Mouse (Mus musculus) ovary, postnatal 14 days (tissue): ENCODE data around the gene H2afv.
A peak's percentile ranks its signal among the peaks of the same experiment; 100 is the strongest.
"Not testable (repeated sequence)": the region's sequence is repeated elsewhere in the genome, so short reads cannot be mapped to it uniquely, and the experiment has no call there.

Experiments
- DNase-seq: peaks from one replicate; pipeline ENCODE4 v3.0.0; 2022; ENCODE audit warnings: low spot score

H2afv gene

DNA sequence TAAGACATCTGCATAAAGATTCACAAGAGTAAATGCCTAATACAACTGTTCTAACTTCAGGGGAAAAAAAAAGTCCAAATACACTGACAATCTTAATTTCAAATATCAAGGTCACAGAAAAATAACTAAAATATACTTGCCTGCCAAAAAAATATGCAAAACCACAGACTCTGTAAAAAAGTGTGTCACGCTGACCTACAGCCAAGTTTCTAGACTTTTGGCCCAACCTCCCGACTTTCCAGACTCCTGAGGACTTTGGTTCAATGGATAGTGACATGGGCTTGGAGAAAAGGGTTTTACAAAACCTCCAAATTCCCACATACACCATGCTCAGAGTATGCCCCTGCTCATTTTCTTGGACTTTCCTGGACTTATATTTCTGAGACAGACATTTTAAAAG, 24.3 kb upstream of the H2afv start:
- no peak for DNase-seq

DNA sequence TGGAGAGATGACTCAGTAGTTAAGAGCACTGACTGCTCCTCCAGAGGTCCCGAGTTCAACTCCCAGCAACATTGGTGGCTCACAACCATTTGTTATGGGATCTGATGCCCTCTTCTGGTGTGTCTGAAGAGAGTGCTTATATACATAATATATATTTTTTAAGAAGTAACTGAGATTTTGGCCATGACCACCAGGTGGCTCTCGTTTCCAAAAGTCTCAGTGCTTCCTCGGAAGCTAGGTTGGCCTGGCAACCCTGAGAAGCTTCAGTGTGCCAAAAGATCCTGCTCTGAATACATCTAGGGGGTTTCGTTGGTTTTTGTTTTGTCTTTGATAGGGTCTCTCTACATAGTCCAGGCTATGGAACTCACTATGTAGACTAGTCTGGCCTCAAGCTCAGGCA, 20.9 kb upstream of the H2afv start:
- DNase-seq = peak; percentile 46

DNA sequence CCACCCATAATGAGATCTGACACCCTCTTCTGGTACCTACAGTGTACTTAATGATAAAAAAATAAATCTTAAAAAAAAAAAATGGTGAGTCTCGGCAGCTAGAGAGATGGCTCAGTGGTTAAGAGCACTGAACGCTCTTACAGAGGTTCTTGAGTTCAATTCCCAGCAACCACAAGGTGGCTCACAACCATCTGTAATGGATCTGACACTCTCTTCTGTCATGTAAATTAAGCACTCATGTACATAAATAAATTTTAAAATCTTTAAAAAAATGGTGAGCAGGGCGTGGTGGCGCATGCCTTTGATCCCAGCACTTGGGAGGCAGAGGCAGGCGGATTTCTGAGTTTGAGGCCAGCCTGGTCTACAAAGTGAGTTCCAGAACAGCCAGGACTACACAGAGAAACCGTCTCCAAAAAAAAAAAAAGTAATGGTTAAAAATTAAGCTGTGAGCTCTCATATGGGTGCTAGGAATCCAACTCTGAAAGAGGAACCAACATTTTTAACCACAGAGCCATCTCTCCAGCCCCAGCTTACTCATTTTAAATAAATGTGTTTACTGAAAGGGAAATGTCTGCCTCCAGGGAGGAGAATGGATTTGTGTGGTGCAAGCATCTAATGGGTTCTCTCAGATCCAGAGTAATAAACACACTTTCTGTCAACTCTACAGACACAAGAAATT, 19.1 kb upstream of the H2afv start:
- no peak for DNase-seq

DNA sequence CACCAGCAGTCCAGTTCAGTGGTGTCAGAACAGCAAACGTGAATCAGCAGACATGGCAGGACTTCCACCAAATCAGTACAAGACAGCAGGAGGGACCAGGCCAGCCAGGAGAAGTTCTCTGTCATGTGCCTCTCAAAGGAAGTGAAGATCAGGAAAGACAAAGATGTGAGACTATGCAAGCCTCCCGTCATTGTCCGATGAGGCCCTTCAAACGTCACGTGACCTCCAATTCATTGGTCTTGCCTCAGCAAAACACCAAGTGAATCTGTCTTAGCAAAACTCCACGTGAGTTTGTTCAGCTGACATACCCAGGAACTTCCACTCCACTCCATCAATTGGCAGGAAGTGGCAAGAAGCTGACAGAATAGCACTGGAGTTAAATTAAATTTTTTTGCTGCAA, 11.8 kb upstream of the H2afv start:
- no peak for DNase-seq

DNA sequence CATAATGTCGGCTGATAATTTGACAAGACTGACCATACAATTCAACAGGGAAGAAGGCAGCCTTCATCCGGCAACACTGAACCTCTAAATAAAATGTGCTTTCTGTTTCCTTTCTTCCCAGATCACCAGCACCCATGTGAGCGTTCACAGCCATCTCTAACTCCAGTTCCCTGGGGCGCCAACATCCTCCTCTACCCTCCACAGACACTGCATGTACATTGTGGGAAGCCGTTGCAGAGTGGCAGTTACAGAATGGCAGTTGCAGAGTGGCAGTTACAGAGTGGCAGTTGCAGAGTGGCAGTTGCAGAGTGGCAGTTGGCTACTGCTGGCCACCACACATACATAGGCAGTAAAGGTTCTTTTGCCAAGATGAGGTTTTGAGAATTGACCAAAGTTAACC, 3.9 kb upstream of the H2afv start:
- not testable (repeated sequence) for DNase-seq

DNA sequence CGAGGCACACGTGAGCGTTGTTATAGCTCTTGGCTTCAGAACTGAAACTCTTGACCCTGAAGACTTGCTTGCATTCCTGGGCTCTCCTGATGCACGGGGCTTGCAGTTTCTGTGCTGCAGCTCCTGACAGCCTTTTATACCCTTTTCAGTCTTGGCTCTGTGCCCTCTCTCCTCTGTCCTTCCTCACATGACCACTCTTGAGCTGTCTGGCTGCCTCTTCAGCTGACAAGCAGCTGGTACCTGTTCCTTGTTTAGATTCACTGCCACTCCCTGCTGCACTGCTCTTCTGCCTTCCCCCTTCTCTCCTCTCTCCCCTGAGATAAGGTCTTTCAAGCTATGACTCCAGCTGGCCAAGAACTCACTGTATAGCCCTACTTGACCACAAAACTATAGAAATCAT, 3.2 kb upstream of the H2afv start:
- DNase-seq = no peak

DNA sequence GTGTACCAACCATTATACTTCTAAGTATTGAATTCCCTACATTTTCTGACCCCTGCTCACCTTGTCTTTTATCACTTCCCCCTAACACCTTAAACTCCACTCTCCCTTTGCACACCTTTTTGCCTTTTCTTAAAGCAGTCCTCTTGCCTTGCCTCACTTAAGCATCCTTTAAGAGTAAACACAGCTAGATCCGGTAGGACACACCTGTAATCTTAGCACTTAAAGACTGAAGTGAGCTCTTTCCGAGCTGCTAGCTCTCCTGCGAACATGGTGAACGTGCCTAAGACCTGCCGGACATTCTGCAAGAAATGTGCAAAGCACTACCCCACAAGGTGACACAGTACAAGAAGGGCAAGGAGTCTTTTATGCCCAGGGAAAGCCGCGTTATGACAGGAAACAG, 1.7 kb upstream of the H2afv start:
- DNase-seq = no peak

DNA sequence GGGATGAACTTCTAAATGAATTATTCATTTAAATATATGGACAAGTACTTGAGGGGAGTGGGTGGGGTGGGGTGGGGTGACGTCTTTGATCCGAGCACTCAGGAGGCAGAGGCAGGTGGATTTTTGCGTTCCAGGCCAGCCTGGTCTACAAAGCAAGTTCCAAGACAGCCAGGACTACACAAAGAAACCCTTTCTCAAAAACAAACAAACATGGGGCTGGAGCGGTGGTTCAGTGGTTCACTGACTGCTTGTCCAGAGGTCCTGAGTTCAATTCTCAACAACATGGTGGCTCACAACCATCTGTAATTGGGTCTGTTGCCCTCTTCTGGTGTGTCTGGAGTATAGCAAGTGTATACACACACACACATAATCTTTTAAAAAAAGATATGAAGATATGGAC, 1.2 kb upstream of the H2afv start:
- no peak for DNase-seq

DNA sequence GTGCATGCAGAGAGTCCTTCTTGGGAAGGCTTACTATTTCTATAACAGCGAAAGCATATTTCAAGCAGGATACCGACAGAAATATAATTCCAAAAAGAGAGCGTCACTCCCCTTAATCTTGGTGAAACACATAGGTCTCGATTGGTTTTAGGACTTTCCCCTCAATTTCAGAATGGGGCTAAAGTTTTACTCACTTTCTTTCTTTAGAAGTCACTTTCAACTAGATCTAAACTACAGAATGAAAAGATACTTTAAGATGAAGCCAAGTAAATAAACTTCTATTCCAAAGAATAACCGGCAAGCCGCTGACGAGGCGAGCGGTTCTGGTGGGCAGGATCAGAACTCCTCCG, 541 bp downstream of the H2afv start:
- no peak for DNase-seq

DNA sequence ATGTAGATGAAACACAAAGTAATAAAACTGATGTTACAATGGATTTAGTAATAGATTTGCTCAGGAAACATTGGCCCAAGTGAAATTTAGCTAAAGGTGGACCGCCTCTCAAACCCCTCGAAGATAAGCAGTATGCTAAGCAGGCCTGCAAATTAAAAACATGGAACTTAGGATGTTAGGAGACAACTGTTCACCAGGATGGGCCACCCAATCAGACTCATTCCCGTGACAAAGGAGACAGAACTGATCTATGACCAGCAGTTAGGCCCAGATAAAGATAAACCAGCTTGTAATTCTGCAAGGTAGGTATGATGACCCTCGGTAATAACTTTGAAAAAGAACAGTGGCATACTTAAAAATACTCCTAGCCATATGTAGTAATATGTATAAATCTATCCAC, 1.1 kb downstream of the H2afv start:
- no peak for DNase-seq

DNA sequence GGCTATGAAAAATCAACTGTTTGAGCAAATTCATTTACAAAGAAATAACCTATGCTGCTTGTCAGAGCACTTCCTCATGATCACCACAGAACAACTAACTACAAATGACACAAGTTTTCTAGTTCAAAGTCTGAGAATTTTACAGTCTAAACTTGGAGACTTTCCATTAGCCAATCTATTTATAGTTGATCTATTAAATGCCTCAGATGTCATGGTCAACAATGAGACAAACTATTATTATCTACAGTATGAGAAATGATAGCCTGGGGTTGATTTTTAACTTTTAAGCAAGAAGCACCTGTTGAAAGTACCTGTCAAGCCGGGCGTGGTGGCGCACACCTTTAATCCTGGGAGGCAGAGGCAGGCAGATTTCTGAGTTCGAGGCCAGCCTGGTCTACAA, 1.7 kb downstream of the H2afv start:
- DNase-seq = no peak

DNA sequence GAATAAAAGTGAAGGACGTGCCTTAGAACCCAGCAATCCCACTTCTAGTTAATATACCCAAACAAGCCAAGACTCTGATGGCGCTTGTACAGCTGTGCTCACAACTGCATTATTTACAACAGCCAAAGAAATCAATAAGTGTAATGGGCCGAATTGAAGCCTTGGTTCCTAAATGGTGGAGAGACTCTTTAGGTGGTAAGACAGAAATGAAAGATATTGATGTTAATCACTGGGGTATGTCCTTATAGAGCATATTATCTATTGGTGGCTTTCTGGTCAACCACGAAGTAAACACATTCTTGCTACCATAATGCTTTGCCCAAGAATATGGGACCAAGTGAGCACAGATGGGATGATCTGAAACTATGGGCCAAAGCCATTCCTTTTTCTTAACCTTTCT, 4.1 kb downstream of the H2afv start:
- no peak for DNase-seq

DNA sequence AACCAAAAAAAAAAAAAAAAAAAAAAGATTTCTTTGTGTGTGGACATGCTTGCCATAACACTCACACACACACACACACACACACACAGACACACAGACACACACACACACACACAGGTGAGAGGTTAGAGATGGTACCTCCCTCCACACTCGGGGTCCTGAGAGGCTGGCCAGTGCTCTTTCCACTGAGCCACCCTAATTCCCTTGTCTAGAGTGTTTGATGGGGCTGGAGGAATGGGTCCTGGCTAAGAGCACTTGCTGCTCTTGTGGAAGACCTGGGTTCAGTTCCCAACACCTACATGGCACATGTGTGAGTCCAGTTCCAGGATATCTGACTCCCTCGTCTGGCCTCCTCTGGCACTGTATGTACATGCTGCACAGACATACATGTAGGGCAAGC, 6.6 kb downstream of the H2afv start:
- DNase-seq = no peak

DNA sequence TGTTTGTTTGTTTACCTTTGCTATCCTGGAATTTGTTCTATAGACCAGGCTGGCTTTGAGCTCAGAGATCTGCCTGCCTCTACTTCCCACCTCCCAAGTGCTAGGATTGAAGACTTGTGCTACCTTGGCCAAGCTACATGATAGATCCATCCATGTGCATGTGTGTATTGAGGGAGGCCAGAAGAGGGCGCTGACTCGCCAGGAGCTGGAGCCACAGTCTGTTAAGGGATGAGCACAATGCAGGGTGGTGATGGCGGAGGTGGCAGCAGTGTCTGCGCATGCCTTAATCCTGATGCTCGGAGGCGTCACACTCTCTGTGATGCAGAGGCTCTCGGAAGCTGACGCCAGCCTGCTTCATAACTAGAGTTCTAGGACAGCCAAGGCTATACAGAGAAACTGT, 7.8 kb downstream of the H2afv start:
- peak; percentile 28 for DNase-seq

DNA sequence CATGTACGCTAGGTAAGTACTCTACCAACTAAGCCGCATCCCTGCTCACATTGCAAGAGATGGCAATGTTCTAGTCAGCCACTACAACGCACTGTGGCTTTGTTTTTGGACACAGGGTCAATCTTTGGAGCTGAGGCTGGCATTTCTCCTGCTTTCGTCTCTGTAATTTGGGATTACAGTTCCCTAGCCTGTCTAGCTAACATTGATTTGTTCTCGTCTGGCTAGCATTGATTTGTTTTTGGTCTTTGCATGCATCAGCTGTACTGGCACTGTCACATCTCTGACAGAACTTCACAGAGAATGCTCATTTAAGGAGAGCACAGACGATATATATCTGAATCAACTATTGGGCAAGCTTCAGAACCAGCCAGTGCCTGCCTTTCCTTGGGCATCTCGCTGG, 14.1 kb downstream of the H2afv start:
- no peak for DNase-seq

DNA sequence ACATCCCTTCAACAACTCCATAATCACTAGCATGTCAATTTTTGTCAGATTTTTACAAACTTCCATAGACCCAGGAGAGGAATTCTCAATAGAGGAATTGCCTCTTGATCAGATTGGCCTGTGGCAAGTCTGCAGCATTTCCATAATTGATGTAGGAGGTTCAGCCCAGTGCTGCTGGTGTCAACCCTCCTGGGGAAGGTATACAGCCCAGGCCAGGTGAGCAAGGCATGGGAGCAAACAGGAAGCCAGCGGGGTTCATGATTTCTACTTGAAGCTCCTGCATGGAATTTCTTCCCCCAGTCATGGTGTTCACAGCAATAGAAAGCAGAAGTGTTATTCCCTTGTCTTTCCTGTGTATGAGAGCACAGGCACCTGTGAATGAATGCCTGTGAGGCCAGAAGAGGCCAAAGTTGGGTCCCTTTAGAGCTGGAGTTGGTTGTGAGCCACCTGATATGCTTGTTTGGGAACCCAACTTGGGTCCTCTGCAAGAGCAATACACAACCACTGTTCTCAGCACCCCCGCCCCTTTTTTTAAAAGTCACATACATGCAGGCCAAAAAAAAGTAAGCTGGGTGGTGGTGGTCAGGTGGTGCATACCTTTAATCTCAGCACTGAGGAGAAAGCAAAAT, 23.4 kb downstream of the H2afv start:
- no peak for DNase-seq

DNA sequence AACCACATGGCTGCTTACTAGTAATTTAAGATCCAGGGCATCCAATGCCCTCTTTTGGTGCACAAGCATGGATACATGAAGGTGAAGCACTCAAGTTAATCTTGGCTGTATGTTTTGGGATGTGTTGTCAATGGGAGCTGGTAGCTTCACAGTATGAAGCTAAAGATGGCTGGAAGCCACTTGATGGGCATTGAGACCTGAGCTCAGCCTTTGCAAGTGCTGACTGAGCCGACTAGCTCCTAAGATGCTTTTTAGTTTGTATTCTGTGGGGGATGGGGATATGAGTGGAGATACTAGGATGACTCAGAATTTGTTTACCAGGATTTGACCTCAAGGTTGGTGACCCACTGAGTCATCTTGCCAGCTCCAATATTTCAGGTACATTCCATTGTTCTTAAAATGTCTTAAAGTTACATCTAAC, 23.9 kb downstream of the H2afv start:
- DNase-seq = no peak

DNA sequence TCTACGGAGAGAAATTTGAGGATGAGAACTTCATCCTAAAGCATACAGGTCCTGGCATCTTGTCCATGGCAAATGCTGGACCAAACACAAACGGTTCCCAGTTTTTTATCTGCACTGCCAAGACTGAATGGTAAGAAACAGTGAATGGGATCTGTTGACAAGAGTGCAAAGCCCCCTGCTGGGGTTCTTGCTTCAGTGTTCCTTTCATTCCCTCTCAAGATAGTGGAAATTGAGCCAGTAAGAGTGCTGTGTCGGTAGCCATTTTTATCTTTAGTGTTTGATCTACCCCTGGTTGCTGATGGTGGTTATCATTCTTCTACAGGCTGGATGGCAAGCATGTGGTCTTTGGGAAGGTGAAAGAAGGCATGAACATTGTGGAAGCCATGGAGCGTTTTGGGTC, 25.1 kb downstream of the H2afv start:
- not testable (repeated sequence) for DNase-seq

DNA sequence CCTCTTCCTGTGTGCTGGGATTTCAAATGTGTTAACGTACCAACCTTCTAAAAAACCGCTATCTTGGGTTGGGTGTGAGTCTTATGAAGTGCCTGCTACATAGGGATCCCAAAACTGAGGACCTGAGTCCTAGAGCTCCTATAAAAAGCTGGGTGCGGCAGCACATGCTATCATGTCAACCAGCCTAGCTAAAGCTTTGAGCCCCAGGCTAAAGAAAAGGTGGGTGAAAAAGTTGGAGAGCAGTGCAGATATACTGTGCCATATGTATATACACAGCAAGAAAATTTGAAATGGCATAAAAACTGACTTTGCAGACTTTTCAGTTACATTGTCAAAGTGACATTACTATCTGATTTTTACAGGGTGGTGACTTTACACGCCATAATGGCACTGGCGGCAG, 25.5 kb downstream of the H2afv start:
- no peak for DNase-seq

DNA sequence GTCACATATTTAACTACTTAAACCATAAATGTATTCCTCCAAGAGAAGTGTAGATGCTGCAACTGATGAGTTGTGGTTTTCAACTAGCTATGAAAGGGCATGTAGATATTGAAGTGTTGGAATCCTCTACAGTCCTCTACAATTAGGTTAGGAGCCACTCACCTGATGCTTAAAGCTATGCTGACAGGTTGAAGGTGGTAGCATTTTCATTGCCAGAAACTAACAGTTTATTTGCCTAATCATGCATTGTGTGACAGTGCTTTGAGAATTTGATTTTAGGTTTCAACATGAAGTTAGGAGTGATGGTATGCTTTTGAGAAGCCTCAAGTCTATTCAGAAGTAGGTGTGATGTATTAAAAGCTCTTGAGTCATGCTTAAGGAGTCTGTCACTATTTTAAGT, 26.8 kb downstream of the H2afv start:
- no peak for DNase-seq

DNA sequence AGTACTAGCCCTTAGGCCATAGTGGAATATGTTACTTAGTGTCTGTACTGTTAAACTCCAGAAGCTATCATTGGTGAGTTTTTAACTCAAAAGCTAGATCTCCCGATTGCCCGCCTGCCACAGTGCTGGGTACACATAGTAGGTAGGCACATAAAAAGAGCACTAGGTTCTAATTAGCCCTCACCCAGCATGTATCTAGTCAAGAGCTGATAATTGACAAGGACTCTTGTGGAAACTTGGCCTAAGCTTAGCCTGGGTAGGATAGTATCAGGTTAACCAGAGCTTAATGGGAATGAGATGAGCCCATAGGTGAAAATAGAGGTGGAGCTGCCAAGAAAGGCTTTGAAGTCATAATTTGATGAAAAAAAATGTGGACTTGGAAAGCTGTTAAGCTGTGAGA, 27.2 kb downstream of the H2afv start:
- no peak for DNase-seq

DNA sequence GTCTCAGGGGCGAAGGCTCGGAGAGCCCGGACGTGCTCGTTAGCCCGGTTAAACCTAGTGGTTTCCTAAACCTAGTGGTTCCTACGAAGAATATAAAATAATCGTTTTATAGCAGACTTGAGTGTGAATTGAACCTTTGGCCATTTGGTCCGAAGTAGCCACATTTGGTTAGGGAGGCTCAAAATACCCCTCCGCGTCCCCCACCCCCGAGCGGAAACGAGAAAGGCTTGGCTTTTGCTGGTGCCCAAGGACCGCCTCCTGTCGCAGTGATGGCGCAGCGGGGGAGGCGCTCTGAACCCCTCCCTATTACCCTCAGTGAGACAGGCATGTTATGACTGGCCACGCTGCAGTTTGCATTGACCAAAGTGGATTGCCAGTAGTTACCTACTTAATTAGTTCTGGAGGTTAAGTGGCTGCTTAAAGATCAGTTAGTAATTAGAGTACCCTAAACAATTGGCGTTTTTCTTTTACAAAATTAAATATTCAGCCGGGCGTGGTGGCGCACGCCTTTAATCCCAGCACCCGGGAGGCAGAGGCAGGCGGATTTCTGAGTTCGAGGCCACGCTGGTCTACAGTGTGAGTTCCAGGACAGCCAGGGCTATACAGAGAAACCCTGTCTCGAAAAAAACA, 27.7 kb downstream of the H2afv start:
- DNase-seq = peak; percentile 64

DNA sequence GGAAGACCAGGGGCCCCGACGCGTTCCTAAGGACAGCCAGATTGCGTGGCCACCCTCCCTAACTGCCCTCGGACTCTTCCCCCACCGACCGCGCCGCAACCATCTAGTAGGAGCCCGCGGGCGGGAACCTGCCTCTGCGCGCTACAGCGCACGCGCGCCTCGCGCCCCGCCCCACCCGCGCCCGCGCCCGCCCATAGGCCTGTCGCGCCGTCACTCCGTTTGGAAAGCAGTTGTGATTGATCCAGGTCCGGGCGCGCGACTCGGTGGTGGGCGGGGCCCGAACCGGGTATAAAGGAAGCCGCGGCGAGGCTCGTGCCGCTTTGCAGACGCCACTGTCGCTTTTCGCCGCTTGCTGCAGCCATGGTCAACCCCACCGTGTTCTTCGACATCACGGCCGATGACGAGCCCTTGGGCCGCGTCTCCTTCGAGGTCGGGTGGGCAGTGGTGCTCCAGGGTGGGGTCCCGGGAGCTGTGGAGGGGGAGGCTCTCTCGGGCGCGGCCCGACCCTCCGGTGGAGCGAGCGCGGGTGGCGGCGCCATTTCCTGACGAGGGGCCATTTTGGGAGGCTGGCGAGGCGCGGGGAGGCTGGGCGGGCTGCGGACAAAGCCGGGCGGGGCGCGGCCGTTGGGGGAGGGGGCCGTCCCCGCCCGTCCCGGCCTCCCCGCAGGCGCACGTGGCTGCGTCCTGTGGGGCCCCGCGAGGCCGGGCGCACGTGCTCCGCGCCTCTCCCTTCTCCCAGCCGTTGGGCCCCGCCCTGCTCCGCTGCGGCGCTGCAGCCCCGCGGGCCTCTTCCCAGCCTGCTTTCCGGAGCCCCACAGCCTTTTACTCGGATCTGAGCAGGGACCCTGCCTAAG, 28.5 kb downstream of the H2afv start:
- peak; percentile 99 for DNase-seq
